10 mouse cellular contexts compared by ENCODE assay signal in genomic region chr3:109361882-109362281, GRCm38 (mm10). TPM values are rescaled to one million over a fixed set of nuclear protein-coding genes. Genes with fewer than 3 reads are reported as not detected.
A peak's percentile ranks its signal among the peaks of the same experiment; 100 is the strongest.
DNase-seq lines count a peak whose midpoint lies in the region; ATAC-seq lines count a peak whose summit lies in the region.
"Had no signal": no experiment of that assay in that cellular context is flagged by ENCODE, and none has a peak within 500 bp of the region (broad histone marks: within the 10 kb centered on the region; RNA-seq: fewer than 3 reads in every experiment).

No protein-coding gene starts in this region.

- H3K4me1 ChIP-seq in liver, embryonic 12.5 days = peaks cover 51% of the 10 kb centered on the region

- peak; percentile 39 for DNase-seq in CD4-positive, CD25-positive, alpha-beta regulatory T cell, adult 2 months (ENCODE audit: low read depth, low spot score)
- DNase-seq in monocyte, adult 2 months (ENCODE audit: low read depth in 1 of 2, low spot score in 2 of 2) = peak; percentile 51 to 57
- DNase-seq in layer of hippocampus, postnatal 36 days = no peak
- DNase-seq in ovary, postnatal 14 days (ENCODE audit: low spot score) = no peak
- no peak for DNase-seq in left cerebral cortex, postnatal 10 days (ENCODE audit: extremely low spot score in 1 of 2, low spot score in 2 of 2)

- H3K9ac ChIP-seq in liver, embryonic 12.5 days = no peak overlapping the region
- H3K9ac ChIP-seq: embryonic facial prominence, embryonic 15.5 days; limb, embryonic 13.5 days had no signal

- WGBS in liver, embryonic 12.5 days (ENCODE audit: insufficient replicate concordance) = 38% methylated on average over 5 of the region's 5 CpGs

- no peaks in the 10 kb centered on the region for H3K27me3 ChIP-seq in liver, embryonic 12.5 days (replicated peaks)
- H3K27me3 ChIP-seq: embryonic facial prominence, embryonic 15.5 days; limb, embryonic 13.5 days had no signal

- no peak overlapping the region for H3K4me3 ChIP-seq in liver, embryonic 12.5 days
- H3K4me3 ChIP-seq: embryonic facial prominence, embryonic 15.5 days; heart, adult 2 months; limb, embryonic 13.5 days had no signal

- H3K27ac ChIP-seq in liver, embryonic 12.5 days = no peak overlapping the region
- H3K27ac ChIP-seq: embryonic facial prominence, embryonic 15.5 days; heart, adult 2 months; limb, embryonic 13.5 days had no signal

- H3K4me2 ChIP-seq in liver, embryonic 12.5 days = peak overlapping the region; percentile 0; the same call in 1 of the 2 replicates
- H3K4me2 ChIP-seq: embryonic facial prominence, embryonic 15.5 days; limb, embryonic 13.5 days had no signal

- intact Hi-C loops in left cerebral cortex, postnatal 10 days (cut with DNase I) = no loop called here

- no peaks in the 10 kb centered on the region for H3K9me3 ChIP-seq in liver, embryonic 12.5 days (replicated peaks)
- H3K9me3 ChIP-seq: embryonic facial prominence, embryonic 15.5 days; limb, embryonic 13.5 days had no signal

- ATAC-seq in common myeloid progenitor, adult 5-6 weeks (replicated peaks; ENCODE audit: low read depth, poor library complexity, severe bottlenecking) = peak; percentile 86
- peak; percentile 46; the same call in 1 of the 2 replicates for ATAC-seq in liver, embryonic 12.5 days

- no peaks in the 10 kb centered on the region for H3K36me3 ChIP-seq in liver, embryonic 12.5 days
- H3K36me3 ChIP-seq: embryonic facial prominence, embryonic 15.5 days; limb, embryonic 13.5 days had no signal

RNA-seq across cellular contexts. Expression of gene Vav3, which starts 21.4 kb away (rescaled TPM):
- total RNA-seq in common myeloid progenitor, adult 5-6 weeks (2017) = 50.2 and 68.2 TPM in 2 replicates
- polyA plus RNA-seq in liver, embryonic 12.5 days (2016; fragmentation: Nextera tagmentation; extraction: Ambion mirVana) = 5.4 and 7.0 TPM in 2 replicates
- total RNA-seq in layer of hippocampus, postnatal 36 days (2021) = 10 to 100 TPM; 14.1 to 16.2 TPM
- total RNA-seq in left cerebral cortex, postnatal 10 days (2021) = 1 to 10 TPM; 2.8 TPM

Comparison
In these comparisons a context has a peak if more than half of its experiments do, and no peak if none do; other contexts are left out.
1. DNase-seq: peak in CD4-positive, CD25-positive, alpha-beta regulatory T cell, adult 2 months (single experiment) and monocyte, adult 2 months (2 of 2); none in layer of hippocampus, postnatal 36 days (0 of 2), ovary, postnatal 14 days (single experiment) and left cerebral cortex, postnatal 10 days (0 of 2).
2. RNA of gene Vav3, which starts 21.4 kb away (total RNA-seq): 50.2 to 68.2 TPM in common myeloid progenitor, adult 5-6 weeks and 14.1 to 16.2 TPM in layer of hippocampus, postnatal 36 days; 2.8 TPM in left cerebral cortex, postnatal 10 days; every median in the first group is over 4 times any median in the second.